Mouse (Mus musculus): ENCODE data around the gene Pitx1.

Gene Pitx1

DNA sequence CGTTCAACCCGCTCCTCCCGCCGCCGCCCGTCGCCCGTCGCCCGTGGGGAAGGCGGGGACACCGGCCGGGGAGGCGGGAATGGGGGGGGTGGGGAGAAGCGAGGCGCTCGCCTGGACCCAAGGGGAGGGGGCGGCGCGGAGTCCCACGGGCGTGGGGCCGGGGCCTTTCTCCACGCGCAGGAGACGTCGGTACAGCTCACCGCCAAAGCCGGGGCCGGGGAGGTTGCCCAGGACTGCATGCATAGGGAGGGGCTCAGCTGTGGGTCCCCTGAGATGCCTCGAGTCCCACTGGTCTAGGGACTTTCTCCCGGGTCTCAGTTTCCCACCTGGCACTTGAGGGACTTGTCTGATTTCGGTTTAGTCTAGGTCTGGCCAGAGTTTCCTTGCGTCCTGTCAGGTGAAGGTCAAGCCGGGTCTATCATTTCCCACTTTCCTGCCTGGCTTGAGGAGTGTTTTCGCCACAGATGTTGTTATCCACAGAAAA, at the start of gene Pitx1:
Gene Pitx1 (minus strand): TSS at position 51 of the 484 bp plus-strand sequence.
- no peak for DNase-seq

DNA sequence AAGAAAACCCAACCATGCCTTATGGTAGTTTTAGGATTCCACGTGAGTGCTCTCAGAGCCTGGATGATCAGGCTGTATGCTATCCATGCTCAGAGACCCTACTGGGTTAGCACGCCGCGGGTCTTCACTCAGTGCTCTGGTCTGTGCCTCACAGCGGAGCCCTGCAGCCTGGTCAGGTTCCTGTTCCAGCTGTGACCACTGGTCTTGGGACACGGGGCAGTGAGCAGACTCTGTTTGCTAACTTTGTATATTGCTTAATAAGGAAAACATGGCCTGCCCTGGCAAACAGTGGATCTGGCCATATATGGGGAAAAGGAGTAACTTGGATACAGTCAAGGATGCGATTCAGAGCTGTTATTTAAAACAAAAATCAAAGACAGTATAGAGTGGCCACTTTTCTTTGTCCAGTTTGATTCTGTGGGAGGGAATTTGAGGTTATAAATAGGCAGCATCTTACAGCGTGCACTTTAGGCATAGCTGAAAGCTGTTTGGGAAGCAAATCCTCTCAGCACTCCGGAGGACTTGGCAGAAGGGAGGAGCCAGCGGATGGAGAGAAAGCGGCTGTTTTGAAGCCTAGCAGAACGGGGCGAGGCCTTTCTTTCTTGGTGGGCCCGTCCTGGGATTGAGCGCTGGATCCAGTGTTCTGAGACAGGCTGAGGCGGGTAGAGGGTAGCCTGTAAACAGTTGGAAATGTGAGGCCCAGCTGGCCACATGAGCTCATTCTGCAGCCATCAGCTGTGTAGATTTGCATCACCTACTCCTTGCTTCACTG, 45.6 kb upstream of the Pitx1 start:
- no peak for DNase-seq

DNA sequence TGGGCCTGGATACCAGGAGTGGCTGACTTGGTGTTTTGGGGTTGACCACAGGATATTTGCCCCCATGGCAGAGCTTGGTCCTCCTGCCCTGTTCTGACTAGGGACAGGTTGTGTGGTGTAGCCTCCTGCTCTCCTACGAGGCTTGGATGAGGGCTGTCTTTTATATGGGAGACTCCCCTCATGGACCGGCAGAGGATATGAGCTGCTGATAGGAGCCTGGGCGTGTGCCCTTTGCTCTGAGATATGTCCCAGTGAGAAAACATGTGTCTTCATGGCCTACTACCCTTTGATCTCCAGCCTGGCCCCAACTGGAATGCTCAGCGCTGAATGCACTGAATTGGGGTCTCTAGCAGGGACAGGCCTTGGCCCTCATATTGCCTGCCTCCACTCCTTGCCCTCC, 42.4 kb upstream of the Pitx1 start:
- DNase-seq = no peak

DNA sequence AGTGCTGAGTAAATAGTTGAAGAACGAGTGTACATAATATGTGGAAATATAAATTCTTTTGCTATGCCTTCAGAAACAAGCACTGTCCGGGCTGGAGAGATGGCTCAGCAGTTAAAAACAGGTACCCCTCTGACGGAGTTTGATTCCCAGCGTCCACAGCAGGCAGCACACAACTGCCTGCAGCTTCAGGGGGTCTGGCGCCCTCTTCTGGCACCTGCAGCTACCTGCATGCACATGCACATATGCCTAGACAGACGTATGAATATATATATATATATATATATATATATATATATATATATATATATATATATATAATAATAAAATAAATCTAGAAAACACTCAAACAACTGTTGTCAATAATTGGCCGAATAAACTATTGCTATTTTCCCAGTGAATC, 35.4 kb upstream of the Pitx1 start:
- no peak for DNase-seq

DNA sequence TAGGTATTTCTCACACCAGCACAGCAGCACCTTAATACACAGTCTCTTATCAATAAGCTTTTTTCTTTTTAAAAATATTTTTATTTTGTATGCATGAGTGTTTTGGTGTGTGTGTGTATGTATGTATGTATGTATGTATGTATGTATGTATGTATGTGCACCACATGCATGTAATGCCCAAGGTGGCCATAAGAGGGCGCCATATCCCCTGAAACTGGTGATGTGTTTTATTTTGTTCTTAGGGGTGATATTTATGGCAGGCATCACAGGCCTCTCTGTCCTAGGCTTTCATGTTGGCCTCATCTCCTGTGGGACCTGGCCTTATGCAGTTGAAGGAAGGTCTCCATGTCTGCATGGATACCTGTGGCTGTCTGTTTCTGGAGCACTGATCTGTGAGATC, 34.0 kb upstream of the Pitx1 start:
- no peak for DNase-seq

DNA sequence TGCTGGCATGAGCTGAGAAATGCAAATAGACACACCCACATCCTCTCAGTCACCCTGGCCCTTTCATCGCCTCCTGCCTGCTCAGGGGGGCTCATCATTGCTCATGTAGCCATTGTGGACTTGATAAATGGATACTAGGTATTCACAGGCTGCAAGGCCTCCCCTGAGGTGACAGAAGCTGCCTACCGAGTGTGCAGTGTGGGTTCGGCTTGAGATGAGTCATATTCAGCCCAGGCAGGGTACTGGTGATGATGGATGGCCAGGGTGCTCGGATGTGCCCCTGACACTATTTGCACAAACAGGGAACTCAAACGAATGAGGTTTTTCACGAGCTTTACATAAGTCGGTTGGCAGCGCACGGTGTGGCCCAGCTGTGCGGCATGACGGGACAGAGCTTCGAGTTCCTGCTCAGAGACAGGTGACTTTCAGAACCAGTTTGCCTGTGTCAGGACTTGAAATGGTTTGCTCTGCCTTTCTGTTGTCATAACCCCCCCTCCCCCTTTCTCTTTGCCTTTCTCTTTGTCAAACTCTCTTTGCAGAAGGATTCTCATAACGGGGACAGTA, 31.6 kb upstream of the Pitx1 start:
- no peak for DNase-seq

DNA sequence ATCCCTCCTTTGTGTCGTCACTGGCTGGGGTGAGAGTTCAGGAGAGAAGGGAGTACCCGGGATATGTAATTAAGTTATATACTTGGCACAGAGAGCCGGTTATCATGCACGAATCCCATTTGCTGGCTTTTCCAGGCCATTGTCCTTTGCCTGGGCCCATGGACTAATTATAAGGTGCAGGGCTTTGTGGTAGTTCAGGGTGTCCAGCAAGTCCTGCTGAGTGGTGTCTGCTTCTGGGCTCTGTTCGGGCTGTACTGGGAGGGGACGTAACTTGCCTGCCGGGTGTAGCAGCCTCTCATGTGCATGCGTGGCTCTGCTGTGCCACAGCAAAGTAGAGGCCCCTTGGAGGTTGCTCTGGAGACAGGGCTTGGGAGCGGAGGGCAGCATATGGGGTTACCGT, 24.5 kb upstream of the Pitx1 start:
- DNase-seq = no peak

DNA sequence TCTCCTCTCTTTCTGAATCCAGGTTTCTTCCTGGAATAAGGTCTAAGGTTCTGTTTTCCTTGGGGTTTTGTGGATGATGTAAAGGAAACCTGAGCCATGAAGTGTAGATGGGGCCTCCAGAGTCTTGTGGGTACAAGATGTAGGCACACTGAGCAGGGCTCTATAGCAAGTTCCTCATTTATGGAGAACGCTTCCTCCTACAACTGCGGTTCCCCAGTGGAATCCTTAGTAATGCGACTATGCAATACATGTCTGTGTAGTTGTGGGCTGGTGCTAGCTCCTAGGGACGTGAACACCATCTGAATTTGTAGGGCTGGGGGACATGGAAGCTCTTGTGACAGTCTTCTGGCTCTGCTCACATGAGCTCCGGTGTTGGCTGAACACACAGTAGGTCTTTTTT, 22.5 kb upstream of the Pitx1 start:
- no peak for DNase-seq

DNA sequence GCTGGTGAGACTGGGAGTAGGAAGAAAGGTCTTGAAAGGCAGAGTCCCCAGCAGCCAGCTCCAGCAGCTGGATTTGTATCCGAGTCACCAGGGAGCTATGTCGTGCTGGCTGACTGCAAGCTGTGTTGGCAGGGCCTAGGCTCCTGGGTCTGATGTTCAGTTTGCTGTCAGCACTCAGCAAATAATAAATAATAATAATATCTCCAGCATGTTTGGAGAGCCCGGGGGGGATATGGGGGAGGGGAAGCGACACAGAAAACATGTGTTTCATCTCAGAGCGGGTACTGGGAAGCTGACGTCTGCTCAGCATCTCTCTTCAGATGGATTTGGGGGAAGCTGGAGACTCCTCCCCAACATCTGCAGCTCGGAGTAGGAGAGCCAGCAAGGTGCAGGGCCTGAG, 19.8 kb upstream of the Pitx1 start:
- DNase-seq = no peak

DNA sequence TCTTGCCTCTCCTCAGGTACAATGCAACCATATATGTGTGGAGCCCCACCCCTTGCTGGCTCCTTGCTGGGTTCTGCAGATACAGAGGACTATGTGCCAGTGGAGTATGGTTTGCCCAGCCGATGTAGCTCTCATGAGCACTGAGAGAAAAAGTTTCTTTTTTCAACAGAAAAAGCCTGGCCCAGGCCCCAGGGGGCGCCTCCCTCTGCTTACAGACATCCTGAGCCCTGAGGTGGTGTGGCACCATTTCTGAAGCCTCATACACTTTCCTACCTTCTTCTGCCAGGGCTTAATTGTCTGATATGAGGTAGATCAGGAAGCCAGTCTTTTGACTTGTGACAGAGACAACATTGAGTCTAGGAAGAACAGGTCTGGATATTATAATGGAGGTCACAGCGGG, 16.2 kb upstream of the Pitx1 start:
- DNase-seq = no peak

DNA sequence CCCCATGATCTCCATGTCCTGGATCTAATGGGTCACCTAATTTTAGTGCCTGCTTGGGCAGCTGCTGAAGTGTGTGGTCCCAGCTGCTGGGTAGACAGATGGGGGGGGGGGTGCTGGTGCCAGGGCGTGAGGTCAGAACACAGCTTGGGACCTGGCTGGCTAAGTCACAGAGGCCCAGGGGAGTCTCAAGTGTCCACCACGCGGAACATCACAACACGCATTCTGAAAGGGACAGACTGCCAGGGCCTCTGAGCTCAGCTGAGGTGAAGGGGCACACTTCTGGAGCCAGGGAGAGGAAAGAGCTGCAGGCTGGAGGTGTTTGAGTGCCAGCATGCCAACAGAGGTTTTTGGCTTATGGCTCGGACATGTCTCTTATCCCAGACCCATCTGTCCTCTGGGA, 14.7 kb upstream of the Pitx1 start:
- no peak for DNase-seq

DNA sequence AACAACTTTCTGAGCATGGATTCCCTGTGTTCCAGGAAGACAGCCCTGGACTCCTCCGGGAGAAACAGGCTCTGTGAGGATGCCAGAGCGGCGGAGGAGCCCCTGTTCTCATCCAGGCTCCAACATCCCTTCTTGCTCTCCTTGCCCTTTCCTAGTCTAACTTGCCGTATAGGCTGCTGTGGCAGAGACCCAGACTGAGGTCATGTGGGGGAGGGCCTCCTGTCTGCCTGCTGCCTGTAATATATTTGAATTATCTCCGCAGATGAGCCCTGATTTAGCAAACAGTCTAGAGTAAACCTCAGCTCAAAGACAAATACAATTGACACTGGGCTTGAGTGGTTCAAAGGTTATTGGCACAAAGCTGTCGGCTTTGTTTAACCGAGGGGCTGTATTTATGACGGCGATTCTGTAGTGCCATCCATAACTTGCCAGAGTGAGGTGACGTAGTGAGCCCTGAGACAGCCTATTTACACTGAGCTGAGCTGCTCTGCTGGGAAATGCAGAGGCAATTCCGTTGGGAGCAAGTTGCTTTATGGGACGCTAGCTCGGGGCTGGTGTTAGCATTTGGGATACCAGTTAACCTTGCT, 12.7 kb upstream of the Pitx1 start:
- no peak for DNase-seq

DNA sequence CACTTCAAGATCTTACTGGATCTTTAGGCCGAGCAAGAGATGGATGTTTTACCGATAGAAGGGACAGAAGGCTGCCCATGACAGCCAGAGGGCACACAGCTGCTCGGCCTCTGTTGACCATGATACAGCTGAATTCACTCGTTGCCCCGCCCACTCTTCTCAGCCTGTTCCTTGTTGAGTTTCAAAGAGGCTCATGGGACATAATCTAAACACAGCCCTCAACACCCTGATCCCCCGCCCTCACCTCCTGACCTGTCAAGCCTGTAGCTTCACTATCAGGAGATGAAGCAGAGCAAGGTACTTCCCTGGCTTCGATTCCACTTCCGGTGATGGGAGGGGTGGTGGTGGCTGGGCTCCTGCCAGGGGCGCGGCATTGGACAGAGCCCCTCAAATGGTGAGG, 11.8 kb upstream of the Pitx1 start:
- DNase-seq = no peak

DNA sequence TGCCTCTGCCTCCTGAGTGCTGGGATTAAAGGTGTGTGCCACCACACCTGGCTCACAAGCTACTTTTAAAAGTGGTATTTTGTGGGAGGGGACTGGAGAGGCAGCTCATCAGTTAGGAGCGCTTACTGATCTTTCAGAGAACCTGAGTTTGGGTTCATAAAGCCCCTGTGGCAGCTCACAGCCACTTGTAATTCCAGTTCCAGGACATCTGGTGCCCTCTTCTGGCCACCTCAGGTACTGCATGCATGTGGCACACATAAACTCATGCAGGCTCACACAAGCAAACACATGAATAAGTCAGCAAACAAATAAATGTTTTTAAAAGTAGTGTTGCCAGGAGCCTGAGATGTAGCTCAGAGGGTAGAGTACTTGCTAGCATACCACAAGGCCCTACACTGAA, 7.7 kb upstream of the Pitx1 start:
- no peak for DNase-seq

DNA sequence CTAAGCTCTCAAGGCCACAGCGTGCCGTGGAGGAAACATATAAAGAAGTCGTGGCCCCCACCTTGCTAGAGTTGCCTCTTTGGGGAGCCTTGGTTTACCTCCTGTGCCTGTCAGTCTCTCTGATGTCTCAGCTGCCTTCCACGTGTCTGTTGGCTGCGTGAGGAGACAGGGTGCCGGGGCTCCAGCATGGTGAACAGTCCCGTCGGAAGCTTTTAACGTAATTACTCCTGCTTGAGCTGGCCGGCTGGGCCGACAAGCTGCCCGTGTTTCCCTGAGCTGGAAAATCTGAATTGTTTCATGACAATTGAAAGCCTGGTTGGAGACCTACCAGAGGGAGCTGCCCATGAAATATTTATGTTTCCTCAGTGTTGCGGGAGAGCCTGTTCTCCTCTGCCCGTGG, 4.2 kb upstream of the Pitx1 start:
- no peak for DNase-seq

DNA sequence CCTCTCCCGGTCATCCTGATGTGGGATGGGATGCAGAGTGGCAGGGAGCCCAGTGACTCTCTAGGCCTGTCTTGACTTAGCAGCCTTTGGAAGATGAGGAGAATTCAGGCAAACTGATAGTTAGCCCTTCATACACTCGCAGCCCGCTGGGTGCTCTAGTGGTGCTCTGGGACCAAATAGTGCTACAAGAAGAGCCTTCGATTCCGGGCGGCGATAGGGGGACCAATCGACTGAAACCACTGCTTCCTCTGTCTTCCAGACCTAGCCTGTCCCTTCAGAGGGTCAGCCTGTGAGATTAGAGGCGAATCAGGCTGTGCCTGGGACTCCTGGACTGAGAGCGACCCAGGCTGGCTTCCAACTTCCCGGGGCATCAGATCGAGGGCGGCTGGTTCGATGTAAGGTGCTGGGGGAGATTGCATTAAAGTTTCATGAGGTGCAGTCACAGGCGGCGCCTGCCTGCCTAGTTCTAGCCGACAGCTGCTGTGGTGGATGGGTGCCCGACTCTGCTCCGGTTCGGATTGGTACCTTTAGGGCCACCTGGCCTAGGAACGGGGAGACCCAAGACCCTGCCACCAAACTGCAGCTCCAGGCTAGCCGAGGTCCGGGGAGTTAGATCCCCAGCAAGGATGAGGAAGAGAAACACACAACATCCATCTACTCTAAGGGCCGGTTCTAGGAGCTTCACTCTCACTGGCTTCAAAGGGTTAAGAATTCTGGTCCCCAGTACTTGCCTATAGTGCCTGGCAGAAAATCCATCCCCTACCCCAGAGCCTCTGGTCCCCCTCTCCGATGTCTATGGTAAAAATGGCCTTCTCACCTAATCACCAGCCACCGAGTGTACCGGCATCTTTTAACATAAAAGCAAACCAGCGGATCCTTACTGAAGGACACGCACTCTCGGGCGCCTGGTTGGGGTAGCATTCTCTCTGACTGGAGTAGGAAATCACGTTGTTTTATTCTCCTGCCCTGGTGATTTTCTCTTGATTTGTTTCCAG, 1.1 kb upstream of the Pitx1 start:
- no peak for DNase-seq

DNA sequence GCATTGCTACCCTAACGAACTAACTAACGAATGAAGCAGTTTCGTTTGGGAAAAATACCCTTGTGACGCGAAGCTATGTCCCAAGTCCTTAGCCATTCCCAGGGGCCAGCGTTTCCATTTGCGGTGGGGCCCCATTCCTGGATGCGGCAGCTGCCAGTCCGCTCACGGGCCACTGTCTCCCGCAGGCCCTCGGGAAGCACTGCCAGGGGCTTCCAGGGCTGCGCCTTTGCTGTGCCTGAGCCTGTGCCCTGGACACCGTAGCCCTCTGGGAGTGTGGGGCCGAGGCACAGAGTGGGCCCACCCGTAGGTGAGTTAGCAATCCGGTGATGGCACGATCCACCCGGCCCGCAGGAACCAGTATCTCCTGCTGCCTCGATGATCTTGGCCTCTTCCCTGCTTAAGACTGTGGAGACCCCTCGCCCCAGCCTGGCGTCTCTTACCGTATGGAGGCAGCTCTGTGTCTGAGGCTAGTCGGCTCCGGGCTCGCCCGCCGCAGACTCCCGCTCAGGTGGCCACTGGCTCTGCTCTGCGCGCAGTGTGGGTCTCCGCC, 369 bp downstream of the Pitx1 start:
- DNase-seq = no peak

DNA sequence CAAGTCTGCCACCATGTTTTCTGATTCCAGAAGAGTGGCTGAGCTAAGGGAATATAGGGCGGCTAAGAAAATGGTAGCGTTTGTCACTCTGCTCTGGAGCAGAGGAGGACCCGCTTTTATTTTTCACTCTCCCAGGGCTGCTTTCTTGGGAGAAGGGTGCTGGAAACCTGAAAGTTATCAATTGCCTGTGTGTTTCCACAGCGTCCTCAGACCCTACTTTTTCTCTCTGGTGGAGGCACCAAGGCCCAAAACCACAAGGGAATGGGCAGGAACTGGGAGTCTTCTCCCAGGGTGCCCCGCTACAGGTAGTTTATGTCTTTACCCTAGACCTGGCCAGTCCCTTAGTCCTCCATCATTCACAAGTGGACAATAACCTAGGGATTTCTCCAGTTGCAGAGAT, 1.3 kb downstream of the Pitx1 start:
- no peak for DNase-seq

DNA sequence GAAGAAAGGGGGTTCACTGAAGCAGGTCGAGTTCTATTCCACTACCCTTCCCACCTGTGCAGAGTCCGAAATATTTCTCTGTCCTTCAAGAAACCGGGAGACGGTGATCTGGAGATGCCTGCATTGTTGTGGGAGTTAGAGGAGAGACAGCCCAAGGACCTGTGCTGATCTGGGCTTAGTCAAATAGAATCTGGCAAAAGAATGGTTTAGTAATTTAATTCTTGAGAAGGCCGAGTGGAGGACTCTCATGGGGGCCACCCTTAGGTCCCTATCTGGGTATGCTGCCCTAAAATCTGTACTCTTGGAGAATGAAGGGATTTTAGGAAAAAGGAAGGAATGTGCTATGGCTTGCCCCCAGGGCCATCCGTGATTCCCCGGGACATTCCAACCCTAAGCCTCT, 2.1 kb downstream of the Pitx1 start:
- DNase-seq = no peak

DNA sequence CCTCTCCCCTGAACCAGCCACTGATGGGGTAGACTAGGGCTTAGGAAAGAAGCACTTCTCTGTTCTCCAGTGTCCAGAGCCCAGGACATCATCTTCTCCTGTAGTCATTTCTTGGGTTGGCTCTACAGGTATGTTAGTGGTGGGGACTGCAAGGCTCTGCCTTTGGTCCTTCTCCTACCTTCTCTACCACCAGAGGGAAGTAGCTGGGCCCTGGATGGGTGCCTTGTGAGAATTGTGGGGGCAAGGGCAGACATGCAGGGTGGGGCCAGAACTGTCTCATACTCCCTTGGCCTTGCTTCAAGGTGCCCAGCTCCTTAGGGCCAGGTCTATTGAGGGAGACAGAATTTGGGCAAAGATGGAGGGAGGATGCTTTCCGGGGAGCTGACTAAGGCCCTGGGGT, 3.4 kb downstream of the Pitx1 start:
- DNase-seq = no peak

DNA sequence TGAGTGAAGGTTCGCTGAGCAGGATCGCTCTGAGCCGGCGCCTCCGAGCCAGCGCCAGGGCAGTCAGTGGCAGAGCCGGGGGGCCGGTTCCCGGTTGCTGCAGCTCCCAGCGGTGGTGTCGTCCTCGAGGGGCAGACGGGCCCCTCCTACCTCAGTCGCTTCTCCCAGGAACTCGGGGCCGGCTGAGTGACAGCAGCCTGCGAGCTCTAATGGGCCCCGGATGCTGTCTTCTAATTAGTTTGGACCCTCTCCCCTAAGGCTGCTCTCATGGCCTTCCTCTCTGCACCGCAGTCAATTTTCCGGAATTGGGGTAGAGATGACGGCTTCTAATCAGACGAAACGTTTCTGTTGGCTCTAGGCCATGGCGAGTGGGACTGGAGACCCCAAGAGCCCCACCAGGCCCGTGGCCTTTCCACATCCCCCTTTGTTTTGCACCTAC, 4.3 kb downstream of the Pitx1 start:
- no peak for DNase-seq

DNA sequence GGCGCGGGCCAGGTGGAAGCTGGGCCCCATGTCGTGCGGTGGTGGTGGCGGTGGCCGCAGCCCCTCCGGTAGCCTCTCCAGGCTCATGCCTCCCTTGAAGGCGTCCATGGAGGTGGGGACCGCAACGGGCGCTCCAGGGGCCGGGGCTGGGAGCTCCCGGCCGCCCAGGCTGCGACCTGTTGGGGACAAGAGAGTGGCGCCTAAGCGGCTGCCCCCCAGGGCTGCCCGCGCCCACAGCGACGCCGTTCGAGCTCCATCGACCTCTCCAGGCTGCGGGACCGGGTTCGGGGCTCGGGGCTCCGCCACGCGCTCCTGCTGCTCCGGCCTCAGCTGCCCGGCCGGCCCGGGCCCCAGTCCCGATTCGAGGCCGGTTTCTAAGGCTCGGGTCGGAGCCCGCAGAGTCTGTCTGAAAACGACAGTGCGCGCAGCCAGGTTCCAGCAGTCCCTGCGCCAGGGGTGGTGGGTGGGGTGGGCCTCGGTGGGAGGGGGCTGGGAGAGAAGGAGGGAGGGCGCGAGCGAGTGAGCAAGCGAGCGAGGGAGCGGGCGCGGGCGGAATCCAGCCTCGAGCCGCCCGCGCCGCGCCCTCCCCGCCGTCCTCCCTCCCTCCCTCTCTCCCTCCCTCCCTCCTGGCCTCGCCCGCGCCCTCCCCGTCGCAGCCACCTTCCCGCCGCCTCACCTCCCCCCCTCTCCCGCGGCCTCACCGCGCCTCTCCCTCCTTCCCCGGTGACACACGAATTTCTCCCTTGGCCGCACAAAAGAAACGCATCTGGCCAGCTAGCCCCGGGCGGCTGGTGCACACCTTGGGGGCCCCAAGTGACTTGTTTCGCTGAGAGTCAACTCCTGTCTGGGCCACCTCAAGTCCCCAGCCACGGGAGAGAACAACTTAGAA, 4.9 kb downstream of the Pitx1 start:
- DNase-seq = no peak
